Mouse (Mus musculus) limb, embryonic 15.5 days (tissue): ENCODE measurements at regions not wholly inside any gene's neighbourhood (a gene's known extent, or its start where the extent isn't known, plus 50 kb on each side); places are given as distances from the start of the nearest gene placed in this dataset.

Source experiments
- ATAC-seq: fragments of 200-750 bp; cut with Nextera tagmentation; 2 replicates; pipeline ENCODE4 v1.8.0; 2017; ENCODE audit warnings: low read depth, moderate TSS enrichment; ENCODE audit not compliant: insufficient number of reproducible peaks, low FRiP score, low TSS enrichment
- H3K27ac ChIP-seq: fragments of 300-500 bp; sonication (generic); 2 replicates; pipeline ENCODE4 v1.5.1; 2015; ENCODE audit warnings: moderate library complexity, mild to moderate bottlenecking, inconsistent platforms
- H3K27me3 ChIP-seq: fragments of 300-500 bp; sonication (generic); 2 replicates; pipeline ENCODE4 v1.6.1; 2015; ENCODE audit warnings: inconsistent platforms
- H3K36me3 ChIP-seq: fragments of 300-500 bp; sonication (generic); 2 replicates; pipeline ENCODE4 v1.6.1; 2015; ENCODE audit warnings: inconsistent platforms
- H3K4me1 ChIP-seq: fragments of 300-500 bp; sonication (generic); 2 replicates; pipeline ENCODE4 v1.6.1; 2015; ENCODE audit warnings: inconsistent platforms
- H3K4me2 ChIP-seq: fragments of 300-500 bp; sonication (generic); 2 replicates; pipeline ENCODE4 v1.6.1; 2015; ENCODE audit warnings: mild to moderate bottlenecking, inconsistent platforms
- H3K4me3 ChIP-seq: fragments of 300-500 bp; sonication (generic); 2 replicates; pipeline ENCODE4 v1.5.1; 2015; ENCODE audit warnings: mild to moderate bottlenecking, inconsistent platforms
- H3K9ac ChIP-seq: fragments of 300-500 bp; sonication (generic); 2 replicates; pipeline ENCODE4 v1.6.1; 2015; ENCODE audit warnings: inconsistent platforms
- H3K9me3 ChIP-seq: fragments of 300-500 bp; sonication (generic); 2 replicates; pipeline ENCODE4 v1.6.1; 2016; ENCODE audit warnings: inconsistent platforms
- WGBS: fragments of 180-500 bp; shearing (Covaris S2); methylation state at CpG from one replicate; pipeline ENCODE4 v1.1.7; 2015; 5-methylcytosine and 5-hydroxymethylcytosine counted together

GRCm38 (mm10) chr1:4689096-4689495 is 118.6 kb upstream of the Gm37988 start:
- Histone ChIP-seq H3K36me3 (no peaks in the 10 kb centered on the region), H3K4me1 (no peaks in the 10 kb centered on the region), H3K4me2 (peak overlapping the region; percentile 34), H3K9ac (no peak overlapping the region), H3K27ac (no peak overlapping the region), H3K4me3 (no peak overlapping the region), H3K9me3 (no peaks in the 10 kb centered on the region), H3K27me3 (no peaks in the 10 kb centered on the region)
- no peak for ATAC-seq
- WGBS: 28% methylated on average over 26 of the region's 26 CpGs

GRCm38 (mm10) chr1:4703316-4703715 is 104.4 kb upstream of the Gm37988 start:
- 74% methylated on average over 3 of the region's 3 CpGs for WGBS
- Histone ChIP-seq H3K4me3 (no peak overlapping the region), H3K4me1 (no peaks in the 10 kb centered on the region), H3K36me3 (no peaks in the 10 kb centered on the region), H3K27me3 (no peaks in the 10 kb centered on the region), H3K9me3 (no peaks in the 10 kb centered on the region), H3K27ac (no peak overlapping the region), H3K4me2 (no peak overlapping the region), H3K9ac (no peak overlapping the region)
- no peak for ATAC-seq

GRCm38 (mm10) chr1:4706171-4706570 is 101.5 kb upstream of the Gm37988 start:
- no peak overlapping the region for H3K27ac ChIP-seq
- no peaks in the 10 kb centered on the region for H3K27me3 ChIP-seq
- H3K4me2 ChIP-seq: no peak overlapping the region
- no peak overlapping the region for H3K9ac ChIP-seq
- H3K4me1 ChIP-seq: no peaks in the 10 kb centered on the region
- no peaks in the 10 kb centered on the region for H3K9me3 ChIP-seq
- H3K36me3 ChIP-seq: no peaks in the 10 kb centered on the region
- no peak overlapping the region for H3K4me3 ChIP-seq
- WGBS: 66% methylated on average over 6 of the region's 6 CpGs
- ATAC-seq: no peak

GRCm38 (mm10) chr1:4722333-4722931 is 85.3 kb upstream of the Gm37988 start:
- Histone ChIP-seq H3K4me2 (no peak overlapping the region), H3K9me3 (no peaks in the 10 kb centered on the region), H3K27me3 (no peaks in the 10 kb centered on the region), H3K36me3 (no peaks in the 10 kb centered on the region), H3K4me3 (no peak overlapping the region), H3K4me1 (no peaks in the 10 kb centered on the region), H3K9ac (no peak overlapping the region), H3K27ac (no peak overlapping the region)
- no peak for ATAC-seq
- 90% methylated on average over 10 of the region's 10 CpGs for WGBS
